Mouse (Mus musculus) intestine, postnatal 0 days (tissue): ENCODE results near the gene Olfr1282. TPM values are rescaled to one million over a fixed set of nuclear protein-coding genes. Genes with fewer than 3 reads are reported as not detected.
"Not testable (repeated sequence)": the region's sequence is repeated elsewhere in the genome, so short reads cannot be mapped to it uniquely, and the experiment has no call there.

ENCODE experiments used
- ATAC-seq: fragments of 200-750 bp; cut with Nextera tagmentation; 2 replicates; pipeline ENCODE4 v1.8.0; 2017; ENCODE audit warnings: mild to moderate bottlenecking, moderate TSS enrichment, moderate library complexity
- H3K27ac ChIP-seq: fragments of 300-500 bp; sonication (generic); 2 replicates; pipeline ENCODE4 v1.5.1; 2014; ENCODE audit warnings: mild to moderate bottlenecking, low read depth, low read length, moderate library complexity
- H3K27me3 ChIP-seq: fragments of 300-500 bp; sonication (generic); replicated peaks from 2 replicates; pipeline ENCODE4 v1.6.1; 2014; ENCODE audit warnings: low read length, mixed read lengths; ENCODE audit not compliant: control insufficient read depth, insufficient read depth
- H3K36me3 ChIP-seq: fragments of 300-500 bp; sonication (generic); 2 replicates; pipeline ENCODE4 v1.6.1; 2014; ENCODE audit warnings: mild to moderate bottlenecking, moderate library complexity; ENCODE audit not compliant: control insufficient read depth, insufficient read depth
- H3K4me1 ChIP-seq: fragments of 300-500 bp; sonication (generic); replicated peaks from 2 replicates; pipeline ENCODE4 v1.6.1; 2014; ENCODE audit warnings: antibody characterized with exemption, low read length, mixed read lengths; ENCODE audit not compliant: control insufficient read depth, insufficient read depth
- H3K4me2 ChIP-seq: fragments of 300-500 bp; sonication (generic); replicated peaks from 2 replicates; pipeline ENCODE4 v1.6.1; 2014; ENCODE audit warnings: low read depth, mild to moderate bottlenecking, moderate library complexity
- H3K4me3 ChIP-seq: fragments of 300-500 bp; sonication (generic); 2 replicates; pipeline ENCODE4 v1.5.1; 2014; ENCODE audit warnings: low read depth, low read length
- H3K9ac ChIP-seq: fragments of 300-500 bp; sonication (generic); 2 replicates; pipeline ENCODE4 v1.6.1; 2014; ENCODE audit warnings: mild to moderate bottlenecking, low read depth, low read length
- H3K9me3 ChIP-seq: fragments of 300-500 bp; sonication (generic); 2 replicates; pipeline ENCODE4 v1.6.1; 2016; ENCODE audit warnings: mixed run types; ENCODE audit not compliant: control insufficient read depth
- CTCF ChIP-seq: sonication (generic); IDR thresholded peaks from 2 replicates; pipeline ENCODE4 v1.5.1; 2016; ENCODE audit warnings: low read depth, mild to moderate bottlenecking, control low read depth, antibody characterized with exemption, moderate library complexity
- WGBS: fragments of 180-500 bp; shearing (Covaris S2); extraction: QIAGEN DNeasy Blood & Tissue Kit; methylation state at CpG from one replicate; pipeline ENCODE4 v1.1.7; 2014; 5-methylcytosine and 5-hydroxymethylcytosine counted together
- polyA plus RNA-seq: library from polyadenylated mRNA; unstranded; fragments of >200 nt; fragmentation: Nextera tagmentation; extraction: Ambion mirVana; gene quantifications from 2 replicates; pipeline ENCODE4 v1.2.1, GENCODE M21; 2015

Gene Olfr1282
- not detected in 2 replicates for polyA plus RNA-seq

- WGBS, result 73% methylated on average over 2 of the region's 2 CpGs
- Histone ChIP-seq H3K9ac (no peak within 1 kb of the TSS), H3K27ac (no peak within 1 kb of the TSS), H3K4me3 (no peak within 1 kb of the TSS), H3K4me2 (no peak within 1 kb of the TSS), H3K36me3 (no peaks in the 10 kb centered on the region), H3K27me3 (no peaks in the 10 kb centered on the region), H3K4me1 (no peaks in the 10 kb centered on the region), H3K9me3 (no peaks in the 10 kb centered on the region)
- no peak for TF ChIP-seq CTCF
- no peak for ATAC-seq
Measured at GRCm38 (mm10) chr2:111335976-111336375, at the start of gene Olfr1282. TSS of gene Olfr1282 (minus strand) at chr2:111336076.

GRCm38 (mm10) chr2:111375222-111375621, 39.3 kb upstream of the Olfr1282 start, which contains the start of gene Olfr1284:
TSS of gene Olfr1284 (plus strand) at chr2:111375522.
- H3K4me1 ChIP-seq, result no peaks in the 10 kb centered on the region
- WGBS, result 68% methylated on average over 1 of the region's 1 CpGs
- no peak for ATAC-seq

GRCm38 (mm10) chr2:111366490-111366889, 30.6 kb upstream of the Olfr1282 start, which contains the start of gene Olfr1283:
TSS of gene Olfr1283 (plus strand) at chr2:111366790.
- Histone ChIP-seq H3K9ac (no peak within 1 kb of the TSS), H3K27ac (no peak within 1 kb of the TSS), H3K36me3 (no peaks in the 10 kb centered on the region), H3K4me2 (no peak within 1 kb of the TSS), H3K4me3 (no peak within 1 kb of the TSS), H3K4me1 (no peaks in the 10 kb centered on the region), H3K27me3 (no peaks in the 10 kb centered on the region), H3K9me3 (no peaks in the 10 kb centered on the region)
- WGBS, result 62% methylated on average over 2 of the region's 2 CpGs
- no peak for ATAC-seq
- TF ChIP-seq CTCF, result no peak

More at GRCm38 (mm10) chr2:111375222-111375621, 39.3 kb upstream of the Olfr1282 start, which contains the start of gene Olfr1284:
- Histone ChIP-seq H3K27me3 (no peaks in the 10 kb centered on the region), H3K9ac (no peak within 1 kb of the TSS), H3K36me3 (no peaks in the 10 kb centered on the region), H3K9me3 (no peaks in the 10 kb centered on the region), H3K27ac (no peak within 1 kb of the TSS), H3K4me2 (no peak within 1 kb of the TSS), H3K4me3 (no peak within 1 kb of the TSS)
- no peak for TF ChIP-seq CTCF

- not testable (repeated sequence) for H3K27ac ChIP-seq, H3K9ac ChIP-seq, H3K36me3 ChIP-seq, H3K4me3 ChIP-seq, H3K4me1 ChIP-seq, H3K4me2 ChIP-seq, ATAC-seq, H3K9me3 ChIP-seq, H3K27me3 ChIP-seq
- WGBS, result 87% methylated on average over 5 of the region's 5 CpGs
Measured at GRCm38 (mm10) chr2:111333721-111334120, 2.2 kb downstream of the Olfr1282 start.

GRCm38 (mm10) chr2:111326220-111326619, 9.7 kb downstream of the Olfr1282 start, which contains the start of gene Olfr1281:
TSS of gene Olfr1281 (plus strand) at chr2:111326520.
- Histone ChIP-seq H3K27ac (no peak within 1 kb of the TSS), H3K27me3 (no peaks in the 10 kb centered on the region), H3K4me1 (no peaks in the 10 kb centered on the region), H3K4me3 (no peak within 1 kb of the TSS), H3K4me2 (no peak within 1 kb of the TSS), H3K9me3 (no peaks in the 10 kb centered on the region), H3K36me3 (no peaks in the 10 kb centered on the region), H3K9ac (no peak within 1 kb of the TSS)
- no peak for ATAC-seq
- TF ChIP-seq CTCF, result no peak
- WGBS, result 71% methylated on average over 2 of the region's 2 CpGs

GRCm38 (mm10) chr2:111313717-111314116, 22.2 kb downstream of the Olfr1282 start, which contains the start of gene Olfr1280:
TSS of gene Olfr1280 (plus strand) at chr2:111314017.
- no peaks in the 10 kb centered on the region for H3K4me1 ChIP-seq
- no peak for ATAC-seq
- H3K4me2 ChIP-seq, result no peak within 1 kb of the TSS
- no peaks in the 10 kb centered on the region for H3K36me3 ChIP-seq
- H3K9me3 ChIP-seq, result no peaks in the 10 kb centered on the region
- no peaks in the 10 kb centered on the region for H3K27me3 ChIP-seq
- no peak within 1 kb of the TSS for H3K4me3 ChIP-seq
- no peak within 1 kb of the TSS for H3K27ac ChIP-seq
- TF ChIP-seq CTCF, result no peak
- H3K9ac ChIP-seq, result no peak within 1 kb of the TSS

- H3K4me1 ChIP-seq, result no peaks in the 10 kb centered on the region
- no peak for ATAC-seq
- no peak within 1 kb of the TSS for H3K4me2 ChIP-seq
- no peak within 1 kb of the TSS for H3K4me3 ChIP-seq
- H3K9ac ChIP-seq, result no peak within 1 kb of the TSS
- no peaks in the 10 kb centered on the region for H3K27me3 ChIP-seq
- H3K9me3 ChIP-seq, result no peaks in the 10 kb centered on the region
- H3K36me3 ChIP-seq, result no peaks in the 10 kb centered on the region
- no peak within 1 kb of the TSS for H3K27ac ChIP-seq
- TF ChIP-seq CTCF, result no peak
Measured at GRCm38 (mm10) chr2:111300374-111300773, 35.5 kb downstream of the Olfr1282 start, which contains the start of gene Olfr1279. TSS of gene Olfr1279 (plus strand) at chr2:111300635.
